Mouse (Mus musculus) heart, postnatal 0 days (tissue): ENCODE measurements around the gene Lrrc25.

Source experiments
- CTCF ChIP-seq: IDR thresholded peaks from 2 replicates; pipeline ENCODE4 v1.5.1; 2016; ENCODE audit warnings: antibody characterized with exemption, control low read depth, low read depth
- EP300 ChIP-seq: IDR thresholded peaks from 2 replicates; pipeline ENCODE4 v1.6.1; 2016; ENCODE audit warnings: antibody characterized with exemption, low read depth

DNA sequence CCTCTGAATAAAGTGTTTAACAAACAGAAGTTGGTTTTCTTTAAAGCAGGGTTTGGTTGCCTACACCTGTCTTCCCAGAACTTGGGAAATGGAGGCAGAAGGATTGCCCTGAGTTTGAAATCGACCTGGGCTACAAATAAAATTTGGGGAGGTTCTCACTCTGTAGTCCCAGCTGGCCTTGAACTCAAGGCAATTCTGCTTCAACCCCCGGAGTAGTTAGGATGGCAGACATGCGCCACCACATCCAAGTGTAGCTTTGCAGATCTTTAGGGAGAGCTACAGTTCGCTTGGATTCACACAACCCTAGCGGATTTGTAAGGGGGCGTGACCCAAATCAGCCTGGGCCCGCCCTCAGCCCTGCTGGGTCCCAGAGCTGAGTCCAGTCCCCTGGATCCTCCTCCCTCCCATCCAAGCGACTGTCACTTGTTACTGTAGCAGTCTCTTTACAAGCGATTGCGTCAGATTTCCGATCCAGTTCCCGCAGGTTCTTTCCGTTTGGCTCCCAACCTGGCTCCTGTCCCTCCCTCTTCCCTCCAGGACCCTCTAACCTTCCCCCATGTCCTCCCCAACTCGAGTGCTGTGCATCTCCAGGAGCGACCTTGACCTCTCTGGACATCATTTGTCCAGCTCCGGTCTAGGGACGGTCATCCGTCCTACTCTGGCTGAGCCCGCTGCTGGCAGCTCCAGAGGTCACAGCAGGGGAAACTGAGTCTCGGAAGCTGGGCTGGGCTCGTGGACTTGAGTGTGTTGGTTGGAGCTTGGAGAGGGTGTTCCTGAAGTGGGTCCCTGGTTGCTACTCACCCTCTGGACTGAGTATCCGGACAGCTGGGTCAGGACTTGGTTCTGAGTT is 14.8 kb downstream of the Lrrc25 start:
- TF ChIP-seq CTCF (no peak), EP300 (no peak)
